Mouse (Mus musculus): ENCODE measurements around the gene Chrnb2. TPM values are rescaled to one million over a fixed set of nuclear protein-coding genes. Genes with fewer than 3 reads are reported as not detected.
"Not testable (repeated sequence)": the region's sequence is repeated elsewhere in the genome, so short reads cannot be mapped to it uniquely, and the experiment has no call there.

Chrnb2 gene
- total RNA-seq (2022), result under 1 TPM; 0.09 to 0.27 (median 0.15) TPM

GRCm38 (mm10) chr3:89764119-89764724, at the start of gene Chrnb2:
Chrnb2 (minus strand) TSS chr3:89764632.
- peak; percentile 12 to 41 for DNase-seq (ENCODE audit: low spot score in 2 of 2)

- DNase-seq (ENCODE audit: low spot score in 2 of 2), result no peak
These were observed 49.6 kb upstream of the Chrnb2 start for GRCm38 (mm10) chr3:89814051-89814450.

- DNase-seq (ENCODE audit: low spot score in 2 of 2), result no peak
These were observed 47.7 kb upstream of the Chrnb2 start for GRCm38 (mm10) chr3:89812166-89812565.

GRCm38 (mm10) chr3:89810841-89811240, 46.4 kb upstream of the Chrnb2 start:
- no peak for DNase-seq (ENCODE audit: low spot score in 2 of 2)

GRCm38 (mm10) chr3:89808638-89809037, 44.2 kb upstream of the Chrnb2 start:
- DNase-seq (ENCODE audit: low spot score in 2 of 2), result no peak

- no peak for DNase-seq (ENCODE audit: low spot score in 2 of 2)
These were observed 43.4 kb upstream of the Chrnb2 start for GRCm38 (mm10) chr3:89807881-89808280.

- DNase-seq (ENCODE audit: low spot score in 2 of 2), result no peak
These were observed 42.7 kb upstream of the Chrnb2 start for GRCm38 (mm10) chr3:89807171-89807570.

GRCm38 (mm10) chr3:89806751-89807150, 42.3 kb upstream of the Chrnb2 start:
- no peak for DNase-seq (ENCODE audit: low spot score in 2 of 2)

GRCm38 (mm10) chr3:89805179-89805578, 40.7 kb upstream of the Chrnb2 start:
- no peak for DNase-seq (ENCODE audit: low spot score in 2 of 2)

GRCm38 (mm10) chr3:89802876-89803275, 38.4 kb upstream of the Chrnb2 start:
- no peak for DNase-seq (ENCODE audit: low spot score in 2 of 2)

GRCm38 (mm10) chr3:89801507-89801847, 37.0 kb upstream of the Chrnb2 start:
- DNase-seq (ENCODE audit: low spot score in 2 of 2), result no peak

GRCm38 (mm10) chr3:89800774-89801506, 36.5 kb upstream of the Chrnb2 start:
- DNase-seq (ENCODE audit: low spot score in 2 of 2), result no peak

- DNase-seq (ENCODE audit: low spot score in 2 of 2), result not testable (repeated sequence)
These were observed 35.6 kb upstream of the Chrnb2 start for GRCm38 (mm10) chr3:89800078-89800477.

GRCm38 (mm10) chr3:89799476-89799875, 35.0 kb upstream of the Chrnb2 start:
- no peak for DNase-seq (ENCODE audit: low spot score in 2 of 2)

- no peak for DNase-seq (ENCODE audit: low spot score in 2 of 2)
These were observed 34.1 kb upstream of the Chrnb2 start for GRCm38 (mm10) chr3:89798518-89798917.

- DNase-seq (ENCODE audit: low spot score in 2 of 2), result no peak
These were observed 31.9 kb upstream of the Chrnb2 start for GRCm38 (mm10) chr3:89796358-89796757.

- no peak for DNase-seq (ENCODE audit: low spot score in 2 of 2)
These were observed 31.3 kb upstream of the Chrnb2 start for GRCm38 (mm10) chr3:89795746-89796145.

GRCm38 (mm10) chr3:89794616-89795015, 30.2 kb upstream of the Chrnb2 start:
- no peak for DNase-seq (ENCODE audit: low spot score in 2 of 2)

- no peak for DNase-seq (ENCODE audit: low spot score in 2 of 2)
These were observed 24.4 kb upstream of the Chrnb2 start for GRCm38 (mm10) chr3:89788680-89789352.

- DNase-seq (ENCODE audit: low spot score in 2 of 2), result no peak
These were observed 21.8 kb upstream of the Chrnb2 start for GRCm38 (mm10) chr3:89786275-89786674.

GRCm38 (mm10) chr3:89784991-89785753, 20.7 kb upstream of the Chrnb2 start:
- DNase-seq (ENCODE audit: low spot score in 2 of 2), result peak; percentile 79 to 85

GRCm38 (mm10) chr3:89781640-89782039, 17.2 kb upstream of the Chrnb2 start:
- no peak for DNase-seq (ENCODE audit: low spot score in 2 of 2)
